Mouse (Mus musculus): ENCODE data around the gene Gm45062. TPM values are rescaled to one million over a fixed set of nuclear protein-coding genes. Genes with fewer than 3 reads are reported as not detected.

Gene Gm45062
- polyA plus RNA-seq, 1 experiment = 17.1 TPM

DNA sequence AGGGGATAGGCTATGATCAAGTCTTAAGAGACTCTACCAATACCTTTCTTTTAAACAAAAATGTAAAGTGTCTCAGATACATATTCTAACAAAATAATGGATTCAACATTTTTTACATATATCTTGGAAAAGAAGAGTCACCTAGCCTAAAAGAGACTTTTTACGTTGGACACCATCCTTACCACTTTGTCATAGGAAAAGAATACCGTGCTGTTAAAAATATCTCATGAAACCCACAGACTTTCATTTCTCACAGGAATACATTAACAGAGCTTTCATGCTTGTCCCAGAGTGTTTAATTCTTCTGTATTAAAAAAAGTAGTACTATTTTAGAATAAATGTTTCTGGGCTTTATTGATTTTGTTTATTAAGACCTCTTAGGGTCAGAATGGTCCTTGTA lies 291.9 kb downstream of the Gm45062 start:
- no peak for DNase-seq (ENCODE audit: extremely low spot score in 1 of 2, low spot score in 1 of 2)

DNA sequence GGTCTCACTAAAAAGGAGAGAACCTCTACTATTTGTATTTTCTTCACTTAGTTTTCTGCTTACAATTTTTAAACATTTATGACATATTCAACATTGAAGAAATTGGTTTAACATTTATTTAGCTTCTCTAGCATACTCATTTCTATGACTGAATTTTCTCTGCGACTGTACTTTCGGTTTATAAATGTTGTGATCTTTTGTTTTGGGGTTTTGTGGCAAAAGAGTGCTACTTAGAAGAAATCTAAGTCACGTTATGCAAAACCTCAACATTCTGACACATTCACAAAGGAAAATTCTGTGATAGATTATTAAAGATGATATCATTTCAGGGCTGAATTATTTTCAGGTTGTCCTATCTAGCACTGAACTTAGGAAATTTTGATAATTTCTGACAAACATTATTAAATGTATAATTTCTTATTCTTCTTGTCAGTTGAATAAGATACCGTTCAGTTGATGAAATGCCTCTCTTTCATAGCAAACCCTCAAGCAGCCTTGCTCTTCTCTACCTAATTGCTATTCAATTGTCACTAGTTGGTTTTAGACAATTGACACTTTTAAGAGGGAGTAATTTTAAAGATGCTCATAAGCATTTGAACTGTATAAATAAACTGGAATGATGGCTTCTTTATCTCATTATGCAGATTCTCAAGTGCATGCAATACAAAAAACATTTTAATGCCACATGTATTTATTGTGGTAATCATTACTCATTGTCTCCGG lies 297.8 kb downstream of the Gm45062 start:
- DNase-seq (ENCODE audit: extremely low spot score in 1 of 2, low spot score in 1 of 2) = no peak

DNA sequence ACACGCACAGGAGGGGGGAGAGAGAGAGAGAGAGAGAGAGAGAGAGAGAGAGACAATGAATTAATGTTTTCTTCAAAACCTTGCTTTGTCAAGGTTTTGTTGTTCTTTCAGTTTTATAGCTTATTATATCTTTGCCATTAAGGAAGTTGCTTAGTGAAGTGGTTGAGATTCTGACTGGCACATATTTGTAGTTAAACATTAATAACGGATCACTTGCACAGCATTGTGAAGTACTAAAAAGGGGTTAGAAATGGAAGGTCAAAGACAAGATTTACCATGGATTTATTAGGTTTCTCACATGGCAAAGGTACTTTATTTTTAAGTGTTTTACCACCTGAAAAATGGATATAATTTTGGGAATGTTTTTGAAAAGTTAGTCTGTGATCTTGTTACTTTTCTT lies 301.4 kb downstream of the Gm45062 start:
- DNase-seq (ENCODE audit: extremely low spot score in 1 of 2, low spot score in 1 of 2) = no peak

DNA sequence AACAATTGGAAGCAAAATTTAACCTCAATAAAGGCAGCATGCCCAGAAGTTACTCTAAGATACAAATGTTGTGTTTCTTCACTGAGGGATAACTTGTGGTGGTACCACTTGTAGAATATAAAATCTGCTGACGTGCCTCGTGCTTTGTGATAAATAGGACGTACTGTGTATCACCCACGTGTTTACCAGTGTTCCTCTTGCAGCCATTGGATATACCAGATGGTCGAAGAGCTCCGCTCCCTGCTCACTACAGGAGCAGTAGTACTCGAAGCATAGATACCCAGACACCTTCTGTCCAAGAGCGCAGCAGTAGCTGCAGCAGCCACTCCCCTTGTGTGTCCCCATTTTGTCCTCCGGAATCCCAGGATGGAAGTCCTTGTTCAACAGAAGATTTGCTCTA lies 323.1 kb downstream of the Gm45062 start:
- no peak for DNase-seq (ENCODE audit: extremely low spot score in 1 of 2, low spot score in 1 of 2)

- no peak for DNase-seq (ENCODE audit: extremely low spot score in 1 of 2, low spot score in 1 of 2)
Measured at GRCm38 (mm10) chr6:8583892-8584291, 324.6 kb downstream of the Gm45062 start.

- no peak for DNase-seq (ENCODE audit: extremely low spot score in 1 of 2, low spot score in 1 of 2)
Measured at GRCm38 (mm10) chr6:8591665-8592064, 332.4 kb downstream of the Gm45062 start.

DNA sequence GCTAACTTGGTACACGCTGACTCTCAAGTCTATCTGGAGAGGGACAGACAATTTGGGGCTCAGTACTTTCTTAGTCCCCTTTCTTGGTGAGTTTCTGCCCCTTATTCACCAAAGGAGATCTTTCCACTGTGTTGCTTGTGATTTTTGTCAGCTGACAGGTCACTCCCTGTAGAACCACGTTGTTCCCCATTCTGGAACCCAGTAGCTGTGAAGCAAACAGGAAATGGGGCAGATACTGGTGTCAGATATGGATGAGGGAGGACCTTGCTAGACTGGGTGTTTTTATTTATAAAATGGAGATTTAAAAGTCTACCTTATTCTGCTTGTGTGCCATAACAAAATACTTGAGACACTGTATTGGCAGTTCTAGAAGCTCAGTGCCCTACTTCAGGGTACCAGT lies 358.1 kb downstream of the Gm45062 start:
- no peak for DNase-seq (ENCODE audit: extremely low spot score in 1 of 2, low spot score in 1 of 2)

- DNase-seq (ENCODE audit: extremely low spot score in 1 of 2, low spot score in 1 of 2) = no peak
Measured at GRCm38 (mm10) chr6:8619582-8620350, 360.5 kb downstream of the Gm45062 start.

GRCm38 (mm10) chr6:8623045-8623444 lies 363.8 kb downstream of the Gm45062 start:
- peak in 1 of 2 experiments; percentile 53 for DNase-seq (ENCODE audit: extremely low spot score in 1 of 2, low spot score in 1 of 2)

- DNase-seq (ENCODE audit: extremely low spot score in 1 of 2, low spot score in 1 of 2) = no peak
Measured at GRCm38 (mm10) chr6:8628226-8628625, 369.0 kb downstream of the Gm45062 start.

GRCm38 (mm10) chr6:8628715-8629267 lies 369.5 kb downstream of the Gm45062 start:
- DNase-seq (ENCODE audit: extremely low spot score in 1 of 2, low spot score in 1 of 2) = no peak

DNA sequence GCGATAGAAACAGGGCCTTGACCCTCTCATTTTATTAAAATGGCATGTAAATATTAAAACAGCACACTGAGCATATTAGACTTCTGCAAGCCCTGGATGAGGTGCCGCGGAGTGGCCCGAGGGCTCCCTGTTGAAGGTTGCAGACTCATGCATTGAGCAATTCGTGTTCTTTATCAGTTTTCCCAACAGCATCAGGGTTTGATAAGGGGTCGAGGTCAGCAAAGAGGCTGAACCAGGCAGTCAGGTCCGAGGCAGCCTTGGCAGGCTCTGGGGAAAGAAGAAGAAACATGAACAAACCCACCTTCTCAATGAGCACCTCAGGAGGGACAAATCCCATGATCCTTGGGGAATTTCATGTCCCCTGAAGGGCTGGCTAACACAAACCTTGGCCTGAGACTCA lies 371.3 kb downstream of the Gm45062 start:
- no peak for DNase-seq (ENCODE audit: extremely low spot score in 1 of 2, low spot score in 1 of 2)

- DNase-seq (ENCODE audit: extremely low spot score in 1 of 2, low spot score in 1 of 2) = no peak
Measured at GRCm38 (mm10) chr6:8631362-8631761, 372.1 kb downstream of the Gm45062 start.

- DNase-seq (ENCODE audit: extremely low spot score in 1 of 2, low spot score in 1 of 2) = no peak
Measured at GRCm38 (mm10) chr6:8631986-8632632, 372.9 kb downstream of the Gm45062 start.

GRCm38 (mm10) chr6:8632701-8633100 lies 373.5 kb downstream of the Gm45062 start:
- DNase-seq (ENCODE audit: extremely low spot score in 1 of 2, low spot score in 1 of 2) = no peak

DNA sequence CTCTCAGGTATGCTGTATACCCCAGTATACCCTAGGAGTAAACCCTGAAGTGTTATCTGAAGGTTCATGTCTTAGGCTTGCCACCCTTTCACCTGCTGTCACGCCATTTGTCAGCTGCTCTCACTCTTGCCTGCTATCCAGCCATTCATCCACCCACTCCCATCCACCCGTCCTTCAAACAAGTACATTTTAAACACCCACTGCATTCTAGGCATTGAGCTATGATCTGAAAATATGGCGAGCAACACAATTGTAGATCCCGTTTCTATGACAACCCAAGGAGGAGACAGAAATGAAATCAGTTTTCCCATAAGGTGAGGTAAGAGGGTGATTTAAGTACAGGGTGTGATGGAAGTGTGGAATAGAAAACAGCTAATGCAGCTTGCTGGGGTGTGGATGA lies 378.9 kb downstream of the Gm45062 start:
- peak; percentile 62 to 65 for DNase-seq (ENCODE audit: extremely low spot score in 1 of 2, low spot score in 1 of 2)

- DNase-seq (ENCODE audit: extremely low spot score in 1 of 2, low spot score in 1 of 2) = peak; percentile 44 to 56
Measured at GRCm38 (mm10) chr6:8638899-8639298, 379.6 kb downstream of the Gm45062 start.

DNA sequence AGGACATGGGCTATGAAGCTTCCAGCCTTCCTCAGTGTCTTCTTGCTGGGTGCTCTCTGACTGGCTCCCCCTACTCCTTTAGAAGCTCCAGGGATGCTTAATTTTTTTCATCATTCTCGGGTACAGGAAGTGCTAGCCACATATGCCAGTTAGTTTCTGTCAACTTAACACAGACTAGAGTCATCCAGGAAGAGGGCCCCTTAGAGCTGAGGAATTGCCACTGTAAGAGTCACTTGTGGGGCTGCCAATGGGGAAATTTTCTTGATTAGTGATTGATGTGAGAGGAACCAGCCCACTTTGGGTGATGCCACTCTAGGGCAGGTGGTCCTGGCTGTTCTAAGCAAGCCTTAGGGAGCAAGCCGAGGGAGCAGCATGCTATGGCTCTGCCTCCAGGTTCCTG lies 380.3 kb downstream of the Gm45062 start:
- DNase-seq (ENCODE audit: extremely low spot score in 1 of 2, low spot score in 1 of 2) = no peak

DNA sequence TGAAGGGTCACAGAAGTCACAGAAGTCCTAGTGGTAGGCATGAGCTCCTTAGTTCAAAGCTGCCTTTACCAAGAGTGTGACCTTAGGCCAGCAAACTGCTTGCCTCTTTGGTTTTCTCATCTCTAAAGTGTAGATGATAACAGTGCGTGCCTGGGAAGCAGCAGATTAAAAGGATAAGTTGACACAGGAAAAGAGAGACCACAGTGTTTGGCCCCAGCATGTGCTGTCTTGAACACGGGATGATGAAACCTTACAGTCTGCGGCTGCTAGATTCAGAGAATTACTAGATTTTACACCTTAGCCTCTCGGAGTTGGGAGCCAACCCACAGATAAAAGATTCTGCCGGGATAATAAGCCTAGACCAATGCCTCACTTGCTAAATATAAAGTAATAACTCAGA lies 381.6 kb downstream of the Gm45062 start:
- DNase-seq (ENCODE audit: extremely low spot score in 1 of 2, low spot score in 1 of 2) = no peak

DNA sequence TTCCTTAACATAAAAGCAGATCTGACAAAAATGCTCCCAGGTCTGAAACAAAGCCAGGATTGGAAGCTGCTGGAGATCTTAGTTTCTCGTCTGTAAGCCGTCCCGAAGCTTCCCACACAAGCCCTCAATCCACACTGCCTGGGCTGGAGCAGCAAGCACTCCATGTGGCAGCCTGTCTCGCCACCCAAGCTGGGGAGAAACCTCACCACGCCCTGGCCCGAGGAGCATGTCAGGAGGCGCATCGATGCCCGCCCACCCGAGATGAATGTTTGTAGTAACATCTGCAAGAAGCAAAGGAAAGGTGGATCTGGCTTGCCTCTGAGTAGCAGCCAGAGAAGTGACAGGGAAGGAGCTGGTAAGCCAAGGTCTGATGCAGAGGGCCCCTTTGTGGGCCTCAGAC lies 385.5 kb downstream of the Gm45062 start:
- peak; percentile 63 to 76 for DNase-seq (ENCODE audit: extremely low spot score in 1 of 2, low spot score in 1 of 2)

DNA sequence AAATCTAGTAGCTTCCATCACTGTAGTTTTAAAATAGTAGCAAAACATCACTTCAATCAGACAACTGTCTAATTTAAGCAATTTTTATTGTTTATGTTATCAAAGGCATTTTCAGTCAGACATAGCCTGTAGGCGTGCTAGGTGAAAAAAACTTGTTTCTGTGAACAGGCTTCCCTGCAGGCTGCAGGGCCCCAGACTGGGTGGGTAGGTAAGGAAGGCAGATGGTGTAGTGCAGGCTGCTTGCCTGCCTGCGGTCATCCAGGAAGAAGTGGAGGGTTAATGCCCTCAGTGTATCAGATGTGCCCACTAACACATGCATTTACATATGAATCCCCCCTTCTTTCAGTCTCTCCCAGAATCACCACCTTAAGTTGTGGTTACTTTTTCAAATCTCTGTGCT lies 386.5 kb downstream of the Gm45062 start:
- peak; percentile 40 to 53 for DNase-seq (ENCODE audit: extremely low spot score in 1 of 2, low spot score in 1 of 2)

All from frontal cortex, adult 2 months (tissue).